Mouse (Mus musculus): Measurements from ENCODE around the gene Ktn1. TPM values are rescaled to one million over a fixed set of nuclear protein-coding genes. Genes with fewer than 3 reads are reported as not detected.

Ktn1 gene
- total RNA-seq, 1 experiment from 2014 or later, result 75.3 TPM

DNA sequence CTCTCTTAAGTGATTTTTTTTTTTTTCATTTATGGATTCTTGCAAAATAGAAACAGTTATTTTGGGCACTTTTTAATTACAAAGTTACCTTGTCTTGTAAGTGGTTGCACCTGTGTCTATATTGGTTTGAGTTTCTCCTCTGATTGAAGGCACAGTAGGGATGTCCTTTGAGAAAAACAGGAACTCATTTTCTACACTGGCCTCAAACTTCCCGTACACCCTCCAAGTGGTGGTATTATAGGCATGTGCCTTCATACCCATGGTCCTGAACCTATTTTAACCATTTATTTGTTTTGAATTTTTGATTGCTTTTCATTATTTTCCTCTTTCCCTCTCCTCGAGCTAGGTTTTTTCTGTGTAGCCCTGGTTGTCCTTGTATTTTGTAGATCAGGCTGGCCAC, 7.2 kb downstream of the Ktn1 start:
- ATAC-seq (replicated peaks; ENCODE audit: insufficient number of reproducible peaks, low FRiP score, low TSS enrichment, poor library complexity, severe bottlenecking), result no peak

DNA sequence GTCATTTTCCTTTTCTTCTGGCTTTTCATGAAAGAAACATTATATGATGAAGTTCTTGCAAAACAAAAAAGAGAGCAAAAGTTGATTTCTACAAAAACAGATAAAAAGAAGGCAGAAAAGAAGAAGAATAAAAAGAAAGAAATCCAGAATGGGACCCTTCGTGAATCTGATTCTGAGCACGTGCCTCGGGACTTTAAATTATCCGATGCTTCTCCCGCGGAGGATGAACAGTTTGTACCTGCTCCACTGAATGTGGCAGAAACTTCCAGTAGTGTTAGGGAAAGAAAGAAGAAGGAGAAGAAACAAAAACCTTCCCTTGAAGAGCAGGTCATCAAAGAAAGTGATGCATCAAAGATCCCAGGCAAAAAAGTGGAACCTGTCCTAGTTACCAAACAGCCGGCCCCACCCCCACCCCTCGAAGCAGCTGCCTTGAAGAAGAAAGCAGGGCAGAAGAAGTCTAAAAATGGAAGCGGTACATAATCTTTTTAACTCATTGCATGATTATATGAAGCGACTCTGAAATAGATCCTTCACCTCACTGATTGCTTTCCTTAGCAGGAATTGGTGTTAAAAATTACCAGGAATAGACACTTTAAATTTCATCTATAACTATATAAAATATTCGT, 15.7 kb downstream of the Ktn1 start:
- ATAC-seq (replicated peaks; ENCODE audit: insufficient number of reproducible peaks, low FRiP score, low TSS enrichment, poor library complexity, severe bottlenecking), result no peak

- no peak for ATAC-seq (replicated peaks; ENCODE audit: insufficient number of reproducible peaks, low FRiP score, low TSS enrichment, poor library complexity, severe bottlenecking)
These were observed 16.2 kb downstream of the Ktn1 start for GRCm38 (mm10) chr14:47664470-47664864.

GRCm38 (mm10) chr14:47665061-47665778, 17.0 kb downstream of the Ktn1 start:
- ATAC-seq (replicated peaks; ENCODE audit: insufficient number of reproducible peaks, low FRiP score, low TSS enrichment, poor library complexity, severe bottlenecking), result no peak

- ATAC-seq (replicated peaks; ENCODE audit: insufficient number of reproducible peaks, low FRiP score, low TSS enrichment, poor library complexity, severe bottlenecking), result no peak
These were observed 19.8 kb downstream of the Ktn1 start for GRCm38 (mm10) chr14:47668096-47668495.

DNA sequence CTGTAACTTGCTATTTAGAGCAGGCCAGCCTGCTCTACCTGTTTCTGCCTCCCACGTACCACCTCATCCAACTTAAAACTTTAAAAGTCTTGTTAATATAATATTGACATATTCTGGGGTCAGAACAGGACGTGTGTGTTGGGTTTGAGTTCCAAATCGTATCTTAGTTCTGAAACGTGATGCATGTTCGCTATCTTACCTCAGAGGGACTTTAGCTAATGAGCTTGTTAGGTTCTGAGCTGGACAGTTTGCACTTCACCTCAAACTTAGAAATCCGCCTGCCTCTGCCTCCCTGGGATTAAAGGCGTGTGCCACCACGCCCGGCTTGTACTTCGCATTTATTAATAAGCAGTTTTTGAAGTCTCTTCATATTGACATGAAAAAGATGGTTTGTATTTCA, 34.6 kb downstream of the Ktn1 start:
- ATAC-seq (replicated peaks; ENCODE audit: insufficient number of reproducible peaks, low FRiP score, low TSS enrichment, poor library complexity, severe bottlenecking), result no peak

DNA sequence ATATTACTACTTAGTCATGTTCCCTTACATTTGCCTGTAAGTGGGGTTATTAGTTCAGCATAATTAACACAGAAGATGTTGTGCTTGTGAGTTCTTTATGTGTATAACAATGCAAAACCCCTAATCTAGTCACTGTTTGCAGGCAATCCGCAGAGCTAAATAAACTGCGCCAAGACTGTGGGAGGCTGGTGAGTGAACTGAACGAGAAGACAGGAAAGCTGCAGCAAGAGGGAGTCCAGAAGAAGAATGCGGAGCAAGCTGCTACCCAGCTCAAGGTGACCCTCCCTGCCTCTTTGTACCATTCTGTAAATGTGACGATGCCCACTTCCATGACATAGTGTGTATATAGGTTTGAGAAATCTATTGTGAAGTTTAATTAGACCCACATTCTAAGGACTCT, 36.3 kb downstream of the Ktn1 start:
- no peak for ATAC-seq (replicated peaks; ENCODE audit: insufficient number of reproducible peaks, low FRiP score, low TSS enrichment, poor library complexity, severe bottlenecking)

DNA sequence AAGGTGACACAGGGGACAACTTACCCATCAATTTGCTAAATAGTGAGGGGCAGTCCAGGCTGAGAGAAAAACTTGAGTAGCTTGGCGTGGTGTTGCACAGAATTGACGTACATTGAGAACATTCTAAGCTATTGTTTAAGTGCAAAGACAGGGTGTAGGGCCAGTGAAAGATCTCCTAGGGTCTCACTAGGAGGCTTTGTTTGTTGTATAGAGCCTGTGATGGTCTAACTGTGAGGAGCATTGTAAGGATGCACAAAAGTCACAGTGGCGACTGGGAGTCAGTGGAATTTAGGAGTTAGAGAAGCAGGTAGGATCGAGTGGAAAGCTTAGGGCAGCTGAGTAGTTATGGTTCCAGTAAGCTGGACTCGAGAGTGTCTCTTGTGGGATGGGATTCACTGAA, 50.9 kb downstream of the Ktn1 start:
- ATAC-seq (replicated peaks; ENCODE audit: insufficient number of reproducible peaks, low FRiP score, low TSS enrichment, poor library complexity, severe bottlenecking), result no peak

- no peak for ATAC-seq (replicated peaks; ENCODE audit: insufficient number of reproducible peaks, low FRiP score, low TSS enrichment, poor library complexity, severe bottlenecking)
These were observed 61.3 kb downstream of the Ktn1 start for GRCm38 (mm10) chr14:47709546-47709945.

DNA sequence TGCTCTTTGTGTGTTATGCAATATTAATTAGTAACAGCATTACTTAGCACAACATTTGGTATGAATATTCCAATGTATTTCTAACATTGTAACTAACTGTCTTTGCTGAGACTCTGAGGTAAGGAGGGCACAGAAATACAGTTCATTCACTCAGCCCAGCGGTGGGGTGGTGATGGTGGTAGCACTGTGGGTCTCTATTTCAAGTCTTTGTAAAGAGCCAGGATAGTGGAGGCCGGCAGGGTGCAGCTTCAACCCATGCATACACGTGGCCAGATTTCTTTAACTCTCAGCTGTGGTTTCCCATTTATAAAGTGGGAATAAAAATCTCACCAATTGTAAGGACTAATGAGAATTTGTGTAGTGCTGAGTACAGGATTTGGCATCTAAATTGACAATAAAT, 67.5 kb downstream of the Ktn1 start:
- ATAC-seq (replicated peaks; ENCODE audit: insufficient number of reproducible peaks, low FRiP score, low TSS enrichment, poor library complexity, severe bottlenecking), result no peak

DNA sequence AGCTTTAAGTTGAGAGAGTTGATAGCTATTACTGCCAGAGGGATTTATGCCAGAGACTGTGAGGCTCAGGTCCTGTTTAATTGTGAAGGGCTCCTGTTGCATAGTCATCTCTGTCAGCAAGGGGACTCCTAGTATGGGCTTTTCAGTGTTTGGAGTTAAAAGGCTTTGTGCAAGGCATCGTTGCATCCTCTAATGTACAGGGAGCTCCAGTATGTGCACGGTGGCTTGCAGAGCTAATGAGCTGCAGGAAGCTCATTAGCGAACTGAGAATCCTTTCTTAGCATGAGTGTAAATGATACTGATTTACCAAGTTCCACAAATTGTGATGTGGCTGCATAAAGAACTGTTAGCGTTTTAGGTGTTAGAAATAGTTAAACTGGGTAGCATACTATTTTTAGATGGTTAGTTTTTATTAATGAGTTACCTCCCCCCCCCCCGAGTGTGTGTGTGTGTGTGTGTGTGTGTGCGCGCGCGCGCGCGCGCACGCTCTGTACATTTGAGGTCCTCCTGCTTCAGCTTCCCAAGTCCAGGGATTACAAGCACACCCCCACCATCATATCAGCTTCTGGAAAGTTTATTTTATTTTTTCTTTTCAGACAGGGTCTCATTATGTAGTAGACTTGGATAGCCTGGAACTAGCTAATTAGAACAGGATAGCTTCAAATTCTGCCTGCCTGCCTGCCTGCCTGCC, 69.8 kb downstream of the Ktn1 start:
- no peak for ATAC-seq (replicated peaks; ENCODE audit: insufficient number of reproducible peaks, low FRiP score, low TSS enrichment, poor library complexity, severe bottlenecking)

DNA sequence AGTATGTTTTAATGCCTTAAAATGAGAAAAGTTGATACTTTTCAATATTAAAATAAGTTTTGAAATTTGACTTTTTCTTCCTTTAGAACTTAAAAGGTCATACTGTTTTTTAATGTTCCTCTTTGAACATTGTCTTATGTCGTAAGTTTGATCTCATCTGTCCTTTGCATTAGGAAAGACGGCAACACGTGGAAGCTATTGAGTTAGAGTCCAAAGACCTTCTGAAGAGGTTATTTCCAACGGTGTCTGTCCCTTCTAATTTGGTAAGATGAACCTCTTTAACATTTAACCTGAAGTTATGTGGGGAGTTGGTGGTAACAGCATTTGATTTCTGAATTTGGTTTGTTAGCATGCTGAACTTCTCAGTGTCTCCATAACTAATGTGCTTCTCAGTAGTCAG, 71.8 kb downstream of the Ktn1 start:
- no peak for ATAC-seq (replicated peaks; ENCODE audit: insufficient number of reproducible peaks, low FRiP score, low TSS enrichment, poor library complexity, severe bottlenecking)

- ATAC-seq (replicated peaks; ENCODE audit: insufficient number of reproducible peaks, low FRiP score, low TSS enrichment, poor library complexity, severe bottlenecking), result no peak
These were observed 74.8 kb downstream of the Ktn1 start for GRCm38 (mm10) chr14:47723035-47723434.

DNA sequence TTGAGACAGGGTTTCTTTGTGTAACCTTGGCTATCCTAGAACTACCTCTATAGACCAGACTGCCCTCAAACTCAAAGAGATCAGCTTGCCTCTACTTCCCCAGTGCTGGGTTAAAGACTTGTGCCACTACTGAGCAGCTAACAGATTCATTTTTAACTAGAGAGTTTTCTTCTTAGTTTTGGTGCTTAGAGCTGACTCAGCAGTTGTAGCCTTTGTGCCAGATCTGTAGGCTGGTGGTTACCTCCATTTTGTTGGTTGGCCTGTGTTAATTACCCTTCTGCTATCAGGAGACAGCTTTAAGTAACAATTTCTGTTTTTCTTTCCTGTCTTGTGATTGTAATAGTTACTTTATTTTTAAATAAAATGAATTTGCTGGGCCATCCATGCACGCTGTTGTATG, 80.3 kb downstream of the Ktn1 start:
- no peak for ATAC-seq (replicated peaks; ENCODE audit: insufficient number of reproducible peaks, low FRiP score, low TSS enrichment, poor library complexity, severe bottlenecking)

- peak; percentile 60; the same call in 1 of the 2 replicates for ATAC-seq (replicated peaks; ENCODE audit: insufficient number of reproducible peaks, low FRiP score, low TSS enrichment, poor library complexity, severe bottlenecking)
These were observed 87.1 kb downstream of the Ktn1 start for GRCm38 (mm10) chr14:47735354-47735753.

- no peak for ATAC-seq (replicated peaks; ENCODE audit: insufficient number of reproducible peaks, low FRiP score, low TSS enrichment, poor library complexity, severe bottlenecking)
These were observed 88.2 kb downstream of the Ktn1 start for GRCm38 (mm10) chr14:47736471-47736870.

DNA sequence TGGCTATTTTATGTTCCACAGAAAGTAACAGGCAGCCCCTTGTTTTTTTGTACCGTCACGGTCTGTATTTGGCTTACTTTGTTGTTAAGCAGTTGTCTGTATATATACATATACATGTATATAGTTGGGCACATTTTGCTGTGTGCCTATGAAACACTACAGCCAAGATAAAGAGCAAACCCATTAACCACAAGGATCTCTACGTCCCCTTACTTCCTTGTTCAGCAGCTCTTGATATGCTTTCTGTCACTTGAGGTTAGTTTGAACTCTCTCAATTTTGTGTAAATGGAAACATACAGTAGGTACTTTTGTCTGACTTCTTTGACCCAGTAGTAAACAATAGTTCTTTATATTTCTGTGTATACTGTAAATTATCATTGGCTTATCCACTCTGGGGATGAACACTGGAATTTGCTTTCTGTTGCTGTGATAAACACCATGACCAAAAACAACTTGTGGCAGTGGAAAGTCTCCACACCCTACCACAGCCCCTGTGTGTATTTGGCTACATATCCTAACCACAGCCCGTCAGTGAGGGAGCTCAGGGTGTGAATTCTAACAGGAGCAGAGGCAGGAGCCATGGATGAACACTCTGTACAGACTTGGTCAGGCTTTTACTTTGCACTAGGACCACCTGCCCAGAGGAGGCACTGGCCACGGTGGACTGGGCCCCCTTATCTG, 92.2 kb downstream of the Ktn1 start:
- ATAC-seq (replicated peaks; ENCODE audit: insufficient number of reproducible peaks, low FRiP score, low TSS enrichment, poor library complexity, severe bottlenecking), result no peak

DNA sequence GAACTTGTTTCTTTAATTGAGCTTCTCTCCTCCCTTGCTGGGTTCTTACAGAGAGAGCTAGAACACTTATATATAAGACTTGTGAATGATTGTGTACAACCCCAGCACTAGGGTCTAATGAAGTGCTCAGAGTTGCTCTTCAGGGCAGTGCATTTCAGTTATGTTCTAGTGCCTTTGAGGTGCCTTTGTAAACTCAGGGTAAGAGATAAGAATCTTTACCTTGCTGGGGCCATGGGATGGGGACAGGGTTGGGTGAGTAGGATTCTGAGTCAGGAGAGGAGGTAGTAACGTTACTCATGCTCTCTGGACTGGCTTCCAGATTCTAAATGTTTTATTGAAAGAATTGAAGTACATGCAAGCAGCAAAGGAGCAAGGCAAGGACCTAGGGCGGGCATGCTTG, 92.8 kb downstream of the Ktn1 start:
- ATAC-seq (replicated peaks; ENCODE audit: insufficient number of reproducible peaks, low FRiP score, low TSS enrichment, poor library complexity, severe bottlenecking), result no peak

DNA sequence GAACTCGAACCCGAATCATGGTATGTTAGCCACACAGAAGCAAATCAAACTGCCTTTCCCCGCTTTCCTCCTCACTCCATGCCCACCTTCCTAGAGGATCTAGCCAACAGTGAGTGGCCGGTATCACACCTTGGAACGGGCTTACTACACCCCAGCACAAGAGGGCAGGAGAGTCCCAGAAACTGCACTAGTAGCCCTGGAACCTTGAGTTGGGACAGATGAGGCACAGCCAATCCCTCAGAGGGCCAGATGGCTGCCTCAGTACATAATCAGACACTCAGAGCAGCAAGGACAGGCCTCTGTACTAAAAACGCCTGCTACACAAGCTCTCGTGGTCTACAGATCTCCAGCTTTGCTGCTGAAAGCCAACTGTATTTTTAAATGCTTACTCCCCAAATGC, 94.4 kb downstream of the Ktn1 start:
- ATAC-seq (replicated peaks; ENCODE audit: insufficient number of reproducible peaks, low FRiP score, low TSS enrichment, poor library complexity, severe bottlenecking), result no peak

- ATAC-seq (replicated peaks; ENCODE audit: insufficient number of reproducible peaks, low FRiP score, low TSS enrichment, poor library complexity, severe bottlenecking), result no peak
These were observed 96.8 kb downstream of the Ktn1 start for GRCm38 (mm10) chr14:47745086-47745485.

Measured in monocyte, adult 5-6 weeks (primary cell).